Mouse (Mus musculus): Measurements from ENCODE around the gene Hoxd4. TPM values are rescaled to one million over a fixed set of nuclear protein-coding genes. Genes with fewer than 3 reads are reported as not detected.

The Hoxd4 gene
- polyA plus RNA-seq, 1 experiment from 2014 or later: 1.2 TPM

GRCm38 (mm10) chr2:74698201-74699052, 13.3 kb upstream of the Hoxd4 start:
- Histone ChIP-seq H3K9me3 (no peaks in the 10 kb centered on the region), H3K36me3 (no peaks in the 10 kb centered on the region), H3K27ac (0 out of 2 replicates have a peak overlapping the region, but pooled peaks have one; percentile 32), H3K27me3 (replicated peaks) (peaks cover 87% of the 10 kb centered on the region), H3K4me3 (replicated peaks) (peak overlapping the region; percentile 41), H3K9ac (peak overlapping the region; percentile 42), H3K4me1 (replicated peaks) (peaks cover 13% of the 10 kb centered on the region), H3K4me2 (replicated peaks) (peak overlapping the region; percentile 65)
- ATAC-seq: peak; percentile 27
- WGBS: 1% methylated on average over 86 of the region's 86 CpGs

- ATAC-seq: no peak
- 2% methylated on average over 17 of the region's 17 CpGs for WGBS
- H3K36me3 ChIP-seq: no peaks in the 10 kb centered on the region
- no peak overlapping the region for H3K9ac ChIP-seq
- peaks cover 13% of the 10 kb centered on the region for H3K4me1 ChIP-seq (replicated peaks)
- H3K9me3 ChIP-seq: no peaks in the 10 kb centered on the region
- H3K4me3 ChIP-seq (replicated peaks): peak overlapping the region; percentile 41
- peak overlapping the region; percentile 65 for H3K4me2 ChIP-seq (replicated peaks)
- no peak overlapping the region for H3K27ac ChIP-seq
- peaks cover 87% of the 10 kb centered on the region for H3K27me3 ChIP-seq (replicated peaks)
These were observed 12.7 kb upstream of the Hoxd4 start for GRCm38 (mm10) chr2:74699053-74699430.

- 0 out of 2 replicates have a peak overlapping the region, but pooled peaks have one; percentile 38 for H3K27ac ChIP-seq
- WGBS: 13% methylated on average over 23 of the region's 23 CpGs
- peak overlapping the region; percentile 29 for H3K4me2 ChIP-seq (replicated peaks)
- H3K9me3 ChIP-seq: no peaks in the 10 kb centered on the region
- peaks cover 19% of the 10 kb centered on the region for H3K4me1 ChIP-seq (replicated peaks)
- no peak overlapping the region for H3K9ac ChIP-seq
- H3K4me3 ChIP-seq (replicated peaks): peak overlapping the region; percentile 1; the same call in 1 of the 2 replicates
- peaks cover 89% of the 10 kb centered on the region for H3K27me3 ChIP-seq (replicated peaks)
- H3K36me3 ChIP-seq: no peaks in the 10 kb centered on the region
- no peak for ATAC-seq
These were observed 11.8 kb upstream of the Hoxd4 start for GRCm38 (mm10) chr2:74699664-74700545.

GRCm38 (mm10) chr2:74700546-74701112, 11.1 kb upstream of the Hoxd4 start:
- ATAC-seq: no peak
- peak overlapping the region; percentile 29 for H3K4me2 ChIP-seq (replicated peaks)
- peak overlapping the region; percentile 38; the same call in 1 of the 2 replicates for H3K27ac ChIP-seq
- peaks cover 21% of the 10 kb centered on the region for H3K4me1 ChIP-seq (replicated peaks)
- peaks cover 89% of the 10 kb centered on the region for H3K27me3 ChIP-seq (replicated peaks)
- no peak overlapping the region for H3K4me3 ChIP-seq (replicated peaks)
- H3K9me3 ChIP-seq: no peaks in the 10 kb centered on the region
- 16% methylated on average over 22 of the region's 22 CpGs for WGBS
- H3K9ac ChIP-seq: no peak overlapping the region
- no peaks in the 10 kb centered on the region for H3K36me3 ChIP-seq

- no peak overlapping the region for H3K4me3 ChIP-seq (replicated peaks)
- H3K27ac ChIP-seq: no peak overlapping the region
- H3K4me1 ChIP-seq (replicated peaks): peaks cover 22% of the 10 kb centered on the region
- no peak for ATAC-seq
- H3K9me3 ChIP-seq: no peaks in the 10 kb centered on the region
- H3K4me2 ChIP-seq (replicated peaks): no peak overlapping the region
- peaks cover 82% of the 10 kb centered on the region for H3K27me3 ChIP-seq (replicated peaks)
- no peaks in the 10 kb centered on the region for H3K36me3 ChIP-seq
- no peak overlapping the region for H3K9ac ChIP-seq
- 14% methylated on average over 17 of the region's 17 CpGs for WGBS
These were observed 9.5 kb upstream of the Hoxd4 start for GRCm38 (mm10) chr2:74701949-74702819.

GRCm38 (mm10) chr2:74702820-74703219, 8.9 kb upstream of the Hoxd4 start:
- Histone ChIP-seq H3K9ac (no peak overlapping the region), H3K9me3 (no peaks in the 10 kb centered on the region), H3K27ac (no peak overlapping the region), H3K4me2 (replicated peaks) (no peak overlapping the region), H3K4me1 (replicated peaks) (peaks cover 18% of the 10 kb centered on the region), H3K27me3 (replicated peaks) (peaks cover 80% of the 10 kb centered on the region), H3K36me3 (no peaks in the 10 kb centered on the region), H3K4me3 (replicated peaks) (no peak overlapping the region)
- ATAC-seq: no peak
- WGBS: 36% methylated on average over 6 of the region's 6 CpGs

- H3K27me3 ChIP-seq (replicated peaks): peaks cover 78% of the 10 kb centered on the region
- no peaks in the 10 kb centered on the region for H3K9me3 ChIP-seq
- H3K9ac ChIP-seq: no peak overlapping the region
- WGBS: 28% methylated on average over 10 of the region's 10 CpGs
- 0 out of 2 replicates have a peak overlapping the region, but pooled peaks have one; percentile 88 for H3K4me2 ChIP-seq (replicated peaks)
- H3K4me3 ChIP-seq (replicated peaks): no peak overlapping the region
- no peaks in the 10 kb centered on the region for H3K36me3 ChIP-seq
- peaks cover 13% of the 10 kb centered on the region for H3K4me1 ChIP-seq (replicated peaks)
- ATAC-seq: no peak
- no peak overlapping the region for H3K27ac ChIP-seq
These were observed 8.4 kb upstream of the Hoxd4 start for GRCm38 (mm10) chr2:74703317-74703716.

- H3K36me3 ChIP-seq: no peaks in the 10 kb centered on the region
- H3K4me1 ChIP-seq (replicated peaks): peaks cover 9% of the 10 kb centered on the region
- H3K4me3 ChIP-seq (replicated peaks): peak overlapping the region; percentile 63
- peaks cover 78% of the 10 kb centered on the region for H3K27me3 ChIP-seq (replicated peaks)
- H3K9me3 ChIP-seq: no peaks in the 10 kb centered on the region
- peak overlapping the region; percentile 88 for H3K4me2 ChIP-seq (replicated peaks)
- H3K9ac ChIP-seq: no peak overlapping the region
- 0 out of 2 replicates have a peak overlapping the region, but pooled peaks have one; percentile 40 for H3K27ac ChIP-seq
- ATAC-seq: no peak
- WGBS: 12% methylated on average over 26 of the region's 26 CpGs
These were observed 7.9 kb upstream of the Hoxd4 start for GRCm38 (mm10) chr2:74703720-74704392.

- no peaks in the 10 kb centered on the region for H3K9me3 ChIP-seq
- H3K27me3 ChIP-seq (replicated peaks): peaks cover 78% of the 10 kb centered on the region
- under 1% methylated on average over 47 of the region's 52 CpGs for WGBS
- ATAC-seq: peak; percentile 42
- H3K9ac ChIP-seq: peak within 1 kb of the TSS; percentile 58
- peak within 1 kb of the TSS; percentile 86 for H3K27ac ChIP-seq
- no peaks in the 10 kb centered on the region for H3K36me3 ChIP-seq
- H3K4me2 ChIP-seq (replicated peaks): peak within 1 kb of the TSS; percentile 88
- H3K4me3 ChIP-seq (replicated peaks): peak within 1 kb of the TSS; percentile 63
- H3K4me1 ChIP-seq (replicated peaks): peaks cover 9% of the 10 kb centered on the region
These were observed 7.2 kb upstream of the Hoxd4 start, which contains the start of gene Hoxd8 for GRCm38 (mm10) chr2:74704393-74704998. Gene Hoxd8, plus strand, starts transcription at chr2:74704615.

- H3K27ac ChIP-seq: peak overlapping the region; percentile 86
- peak overlapping the region; percentile 88 for H3K4me2 ChIP-seq (replicated peaks)
- under 1% methylated on average over 49 of the region's 66 CpGs for WGBS
These were observed 6.7 kb upstream of the Hoxd4 start for GRCm38 (mm10) chr2:74704999-74705466.

More at GRCm38 (mm10) chr2:74704999-74705466, 6.7 kb upstream of the Hoxd4 start:
- ATAC-seq: peak; percentile 39; the same call in 1 of the 2 replicates
- peaks cover 9% of the 10 kb centered on the region for H3K4me1 ChIP-seq (replicated peaks)
- no peaks in the 10 kb centered on the region for H3K9me3 ChIP-seq
- H3K4me3 ChIP-seq (replicated peaks): peak overlapping the region; percentile 63
- H3K36me3 ChIP-seq: no peaks in the 10 kb centered on the region
- H3K9ac ChIP-seq: peak overlapping the region; percentile 58
- peaks cover 78% of the 10 kb centered on the region for H3K27me3 ChIP-seq (replicated peaks)
